Mouse (Mus musculus): ENCODE results near the gene Tcp10b.
"Not testable (repeated sequence)": the region's sequence is repeated elsewhere in the genome, so short reads cannot be mapped to it uniquely, and the experiment has no call there.

GRCm38 (mm10) chr17:13067864-13068385 is 7.0 kb downstream of the Tcp10b start:
- TF ChIP-seq POLR2AphosphoS5 (IDR thresholded peaks at IDR 0.05; ENCODE audit: insufficient replicate concordance, low read depth, low read length); CTCF (IDR thresholded peaks at IDR 0.05; ENCODE audit: low read depth, low read length): not testable (repeated sequence)
